Mouse (Mus musculus): ENCODE results near the gene Traf3ip2.

The Traf3ip2 gene

DNA sequence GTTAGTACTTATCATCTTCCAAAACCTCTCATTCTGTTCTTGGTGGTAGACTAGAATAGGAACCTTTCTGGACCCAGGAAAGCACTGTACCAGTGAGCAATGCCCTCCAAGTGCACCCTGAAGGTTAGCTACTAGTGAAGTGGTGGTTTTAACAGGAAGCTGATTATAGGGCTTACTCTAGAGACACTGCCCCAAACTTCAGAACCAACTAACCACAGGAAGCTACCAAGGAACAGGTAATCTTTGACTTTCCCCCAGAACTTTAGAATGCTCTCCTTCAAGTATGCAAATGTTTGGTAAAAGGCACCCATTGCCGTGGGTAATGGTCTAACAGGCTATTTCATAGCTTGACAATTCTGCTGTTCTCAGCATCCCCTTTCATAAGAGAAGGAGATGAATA is 12.6 kb upstream of the Traf3ip2 start:
- no peak for DNase-seq (ENCODE audit: low spot score in 2 of 2)

DNA sequence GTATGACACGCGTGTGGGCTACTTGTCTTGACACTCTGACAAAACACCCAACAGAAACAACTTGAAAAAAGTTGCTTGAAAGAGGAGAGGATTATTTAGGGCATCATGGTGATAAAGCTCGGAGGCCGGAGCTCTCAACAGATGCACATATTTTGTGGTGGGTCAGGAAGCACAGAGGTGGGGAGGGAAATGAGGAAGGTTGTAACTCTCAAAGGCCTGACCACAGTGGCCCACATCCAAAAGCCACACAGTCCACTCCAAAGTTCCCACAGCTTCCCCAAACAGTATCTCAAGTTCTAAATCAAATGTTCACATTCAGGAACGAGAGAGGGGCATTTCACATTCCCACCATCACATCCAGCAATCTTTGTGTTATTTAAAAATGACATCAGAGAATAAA is 11.7 kb upstream of the Traf3ip2 start:
- DNase-seq (ENCODE audit: low spot score in 2 of 2): no peak

- DNase-seq (ENCODE audit: low spot score in 2 of 2): no peak
Observed at GRCm38 (mm10) chr10:39606434-39606833, 6.3 kb upstream of the Traf3ip2 start.

DNA sequence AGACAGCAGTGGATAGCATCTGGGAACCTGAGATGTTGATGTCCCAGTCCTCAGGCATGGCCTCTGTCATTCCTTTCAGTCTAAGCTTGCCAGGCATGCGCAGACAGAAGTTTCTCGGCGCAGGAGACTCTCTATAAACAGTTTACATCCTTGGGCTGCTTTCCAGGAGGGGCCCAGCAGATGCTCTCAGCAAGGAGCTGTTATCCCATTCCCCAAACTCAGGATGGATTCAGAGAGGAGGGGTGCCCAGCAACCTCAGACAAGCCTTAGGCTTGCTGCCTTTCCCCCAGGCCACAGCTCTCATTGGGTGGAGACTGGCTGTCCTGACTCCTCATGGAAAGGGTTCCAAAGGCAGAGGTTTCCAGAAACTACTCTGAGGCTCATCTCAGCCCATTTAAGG is 1.5 kb upstream of the Traf3ip2 start:
- DNase-seq (ENCODE audit: low spot score in 2 of 2): no peak

- no peak for DNase-seq (ENCODE audit: low spot score in 2 of 2)
Observed at GRCm38 (mm10) chr10:39612131-39612530, 603 bp upstream of the Traf3ip2 start.

GRCm38 (mm10) chr10:39612989-39613831 is 476 bp downstream of the Traf3ip2 start:
- peak; percentile 29 to 62 for DNase-seq (ENCODE audit: low spot score in 2 of 2)

DNA sequence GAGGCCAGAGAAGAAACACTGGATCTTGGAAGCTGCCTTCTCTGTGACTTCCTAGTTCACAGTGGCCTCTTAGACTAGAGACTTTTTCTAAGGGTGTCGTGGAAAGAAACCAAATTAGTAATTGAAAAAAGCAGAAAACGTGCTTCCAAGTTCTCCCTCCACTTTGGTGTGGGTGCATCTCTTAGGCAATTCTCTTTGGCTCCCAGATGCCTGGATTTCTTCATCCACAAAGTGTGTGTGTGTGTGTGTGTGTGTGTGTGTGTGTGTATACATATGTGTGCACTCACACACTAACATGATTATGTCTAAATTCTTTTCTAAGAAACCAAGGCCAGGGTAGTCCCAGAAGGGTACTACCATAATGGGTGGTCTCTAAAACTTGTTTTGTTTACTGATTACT is 1.2 kb downstream of the Traf3ip2 start:
- DNase-seq (ENCODE audit: low spot score in 2 of 2): no peak

- DNase-seq (ENCODE audit: low spot score in 2 of 2): no peak
Observed at GRCm38 (mm10) chr10:39614676-39615075, 1.9 kb downstream of the Traf3ip2 start.

DNA sequence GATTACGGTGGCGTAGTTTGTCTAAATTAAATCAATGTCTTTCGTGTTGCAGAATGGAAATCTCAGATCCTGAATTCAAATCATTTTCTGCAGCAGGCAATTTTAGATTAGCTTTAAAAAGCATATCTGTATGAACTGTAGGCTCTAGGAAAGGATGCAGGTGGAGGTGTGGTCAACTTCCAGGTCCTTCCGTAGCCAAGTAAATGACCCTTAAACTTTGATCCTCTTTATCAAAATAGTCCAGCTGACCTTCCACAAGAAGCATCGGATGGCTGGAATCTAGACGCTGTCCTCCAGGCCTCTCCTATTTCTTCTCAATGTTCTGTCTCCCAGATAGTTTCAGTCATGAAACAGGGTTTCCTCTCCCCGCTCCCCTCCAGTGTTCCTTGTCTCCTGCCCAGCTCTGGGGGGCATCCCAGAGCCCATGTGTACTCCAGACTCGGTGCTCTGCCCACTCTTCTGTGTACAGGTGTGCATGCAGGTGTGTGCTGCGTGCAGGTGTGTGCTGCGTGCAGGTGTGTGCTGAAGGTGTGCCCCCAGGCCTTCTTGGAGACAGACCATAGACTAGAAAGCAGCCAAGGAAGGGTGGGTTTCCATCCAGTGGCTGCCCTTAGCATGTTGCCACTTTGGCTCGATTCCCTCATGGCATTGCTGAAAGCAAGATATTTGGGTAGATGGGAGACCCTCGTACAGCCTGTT is 2.9 kb downstream of the Traf3ip2 start:
- DNase-seq (ENCODE audit: low spot score in 2 of 2): no peak

DNA sequence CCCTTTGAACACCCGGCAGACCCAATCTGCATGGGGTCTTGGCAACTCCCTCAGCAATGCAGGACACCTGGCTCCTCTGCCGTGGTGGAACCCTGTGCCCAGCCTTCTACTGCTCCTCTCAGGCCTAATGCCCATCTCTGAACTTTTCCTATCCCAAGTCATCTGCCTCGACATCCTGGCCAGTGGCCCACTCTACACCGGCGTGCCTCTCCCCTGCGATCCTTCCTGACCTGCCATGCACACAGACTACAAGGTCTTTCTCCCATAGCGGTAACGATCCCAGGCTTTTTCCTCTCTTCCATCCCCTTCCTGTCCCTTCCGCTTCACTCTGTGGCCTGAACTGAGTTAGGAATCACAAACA is 3.5 kb downstream of the Traf3ip2 start:
- no peak for DNase-seq (ENCODE audit: low spot score in 2 of 2)

DNA sequence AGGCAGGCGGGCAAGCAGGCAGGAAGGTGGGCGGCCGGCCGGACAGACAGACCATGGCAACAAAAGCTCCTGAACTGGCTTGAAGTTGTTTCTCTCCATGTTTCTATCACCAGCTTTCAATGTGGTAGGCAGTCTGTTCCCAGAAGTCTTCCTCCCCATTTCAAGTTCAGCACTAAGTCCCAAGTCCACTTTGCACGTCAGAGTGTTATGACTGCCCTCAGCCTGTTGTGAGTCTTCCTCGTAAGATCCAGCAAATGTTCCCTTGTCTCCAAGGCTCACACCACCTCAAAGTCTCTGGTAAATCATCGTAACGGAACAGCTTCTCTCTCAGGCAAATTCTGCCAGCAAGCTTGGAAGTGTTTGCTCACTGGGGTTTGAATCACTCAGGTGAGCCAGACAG is 3.9 kb downstream of the Traf3ip2 start:
- DNase-seq (ENCODE audit: low spot score in 2 of 2): no peak

DNA sequence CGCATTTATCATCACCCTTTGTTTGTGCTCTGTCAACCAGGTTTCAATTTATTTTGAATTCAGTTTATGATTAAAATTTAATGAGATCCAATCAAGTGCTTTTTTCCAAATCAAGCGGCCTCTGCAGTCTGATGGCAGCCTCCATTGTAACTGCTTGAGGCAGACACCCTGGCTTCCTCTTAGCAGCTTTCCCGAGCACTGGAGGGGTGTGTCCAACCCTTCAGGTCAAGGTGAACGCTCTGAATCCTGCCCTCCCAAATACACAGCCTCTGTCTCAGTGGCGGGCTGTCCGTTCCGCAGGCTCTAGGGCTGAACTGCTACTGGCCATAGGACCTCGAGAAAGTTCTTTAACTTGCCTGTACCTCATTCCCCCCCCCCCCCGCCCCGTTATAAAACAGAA is 5.7 kb downstream of the Traf3ip2 start:
- DNase-seq (ENCODE audit: low spot score in 2 of 2): no peak

GRCm38 (mm10) chr10:39620626-39621025 is 7.9 kb downstream of the Traf3ip2 start:
- no peak for DNase-seq (ENCODE audit: low spot score in 2 of 2)

- no peak for DNase-seq (ENCODE audit: low spot score in 2 of 2)
Observed at GRCm38 (mm10) chr10:39623806-39624205, 11.1 kb downstream of the Traf3ip2 start.

GRCm38 (mm10) chr10:39624837-39625625 is 12.3 kb downstream of the Traf3ip2 start:
- DNase-seq (ENCODE audit: low spot score in 2 of 2): no peak

DNA sequence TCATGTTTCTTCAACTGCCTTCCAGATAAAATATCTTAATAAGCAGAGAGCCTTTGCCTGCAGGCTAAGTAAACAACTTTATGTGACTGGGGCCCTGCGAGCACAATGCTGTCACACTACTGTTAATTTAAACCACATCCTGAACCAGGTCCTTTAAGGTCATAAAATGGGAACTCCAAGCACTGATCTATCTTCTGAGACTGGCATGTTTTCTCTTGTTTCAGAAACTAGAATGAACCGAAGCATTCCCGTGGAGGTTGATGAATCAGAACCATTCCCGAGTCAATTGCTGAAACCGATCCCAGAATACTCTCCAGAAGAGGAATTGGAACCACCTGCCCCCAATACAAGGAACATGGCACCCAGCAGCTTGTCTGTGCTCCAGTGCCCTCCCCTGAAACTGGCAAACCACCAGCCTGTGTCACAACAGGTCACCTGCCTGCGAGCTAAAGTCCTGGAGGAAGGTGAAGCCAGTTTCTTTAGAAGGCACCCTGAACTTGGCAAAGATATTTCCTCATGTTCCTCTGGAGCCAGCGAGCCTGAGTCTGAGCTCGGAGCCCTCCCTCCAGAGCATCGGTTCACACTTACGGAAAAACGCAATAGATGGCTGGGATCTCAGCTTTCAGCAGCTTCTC is 13.0 kb downstream of the Traf3ip2 start:
- DNase-seq (ENCODE audit: low spot score in 2 of 2): no peak

DNA sequence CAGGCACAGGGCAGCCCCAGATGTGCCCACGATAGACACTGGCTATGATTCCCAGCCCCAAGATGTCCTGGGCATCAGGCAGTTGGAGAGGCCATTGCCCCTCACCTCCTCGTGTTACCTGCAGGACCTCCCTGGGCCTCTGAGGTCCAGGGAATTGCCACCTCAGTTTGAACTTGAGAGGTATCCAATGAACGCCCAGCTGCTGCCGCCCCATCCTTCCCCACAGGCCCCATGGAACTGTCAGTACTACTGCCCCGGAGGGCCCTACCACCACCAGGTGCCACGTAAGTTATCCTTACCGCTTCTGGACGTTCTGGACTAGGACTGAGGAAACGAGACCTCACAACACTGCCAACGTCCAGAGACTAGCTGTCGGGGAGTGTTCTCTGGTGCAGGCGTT is 13.6 kb downstream of the Traf3ip2 start:
- DNase-seq (ENCODE audit: low spot score in 2 of 2): no peak

DNA sequence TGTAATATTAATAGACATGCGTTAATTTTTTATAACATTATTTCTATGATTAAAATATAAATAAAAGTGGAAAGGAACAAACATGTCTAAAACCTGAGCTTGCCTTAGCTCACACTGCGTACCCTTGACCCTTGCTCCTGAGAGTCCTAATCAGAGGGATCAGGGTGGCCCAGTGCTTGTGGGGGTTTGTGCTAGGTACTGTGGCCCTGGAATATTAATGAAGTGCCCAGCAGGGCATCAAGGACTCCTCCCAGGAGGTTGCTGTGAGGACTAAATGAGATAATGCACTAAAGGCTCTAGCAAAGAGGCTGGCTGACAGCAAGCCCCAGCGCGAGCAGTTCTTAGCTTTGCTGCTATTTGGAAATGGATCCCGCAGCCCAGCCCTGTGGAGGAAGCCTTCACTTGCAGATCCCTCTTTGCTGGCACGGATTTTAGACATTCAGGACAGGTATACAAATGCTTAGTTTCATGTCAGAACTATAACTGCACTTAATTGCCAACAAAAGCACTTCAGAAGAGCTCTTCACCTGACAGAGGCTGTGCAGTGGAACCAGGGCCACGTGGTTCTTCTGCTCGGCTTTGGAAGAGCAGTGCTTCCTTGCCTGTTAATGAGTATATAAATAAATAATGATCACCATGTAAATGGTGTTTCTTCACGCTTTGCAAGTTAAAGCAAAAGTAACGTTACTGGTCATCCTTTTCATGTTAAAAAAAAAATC is 16.2 kb downstream of the Traf3ip2 start:
- DNase-seq (ENCODE audit: low spot score in 2 of 2): no peak

- DNase-seq (ENCODE audit: low spot score in 2 of 2): no peak
Observed at GRCm38 (mm10) chr10:39629746-39630552, 17.2 kb downstream of the Traf3ip2 start.

DNA sequence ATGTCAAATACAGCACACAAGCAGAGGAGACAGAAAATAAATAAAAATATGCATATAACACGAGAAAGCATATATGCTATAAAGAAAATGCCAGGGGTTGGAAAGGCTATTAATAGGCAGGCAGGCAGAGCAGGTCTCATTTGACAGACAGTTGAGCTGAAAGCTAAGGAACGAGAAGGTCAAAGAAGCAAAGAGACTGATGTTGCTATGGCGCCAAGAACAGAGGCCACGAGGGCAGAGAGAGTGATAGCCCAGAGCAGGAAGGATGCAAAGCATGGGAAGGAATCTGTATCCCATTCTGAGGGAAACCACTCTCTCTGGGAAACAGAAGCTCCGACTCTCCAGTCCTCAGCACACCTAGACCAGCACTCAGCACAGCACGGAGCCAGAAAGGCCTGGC is 18.1 kb downstream of the Traf3ip2 start:
- DNase-seq (ENCODE audit: low spot score in 2 of 2): no peak

DNA sequence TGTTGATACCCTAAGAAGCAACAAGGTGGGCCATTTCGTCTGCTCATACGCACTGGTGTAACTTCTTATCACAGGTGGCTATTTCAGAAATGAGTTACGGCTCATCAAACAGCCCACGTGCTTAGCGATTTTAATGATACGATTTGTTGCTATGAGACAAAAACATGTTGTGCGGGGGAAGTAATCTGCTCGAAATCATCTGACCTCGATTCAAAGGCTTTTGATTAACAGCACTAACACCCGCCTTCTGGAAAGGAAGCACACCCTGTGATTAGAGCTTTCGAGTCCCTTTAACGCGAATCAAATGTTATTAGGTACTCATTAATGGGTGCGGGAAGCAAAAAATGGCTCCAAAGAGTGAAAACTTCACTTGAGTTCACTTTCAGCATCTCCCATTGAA is 18.9 kb downstream of the Traf3ip2 start:
- DNase-seq (ENCODE audit: low spot score in 2 of 2): no peak
